Mouse (Mus musculus) retina, postnatal 7 days (tissue): Measurements from ENCODE around the gene Mdc1.

ENCODE experiments used
- DNase-seq: peaks from one replicate; pipeline ENCODE4 v3.0.0-alpha.2; 2012; ENCODE audit warnings: low read depth, low spot score

Mdc1 gene

DNA sequence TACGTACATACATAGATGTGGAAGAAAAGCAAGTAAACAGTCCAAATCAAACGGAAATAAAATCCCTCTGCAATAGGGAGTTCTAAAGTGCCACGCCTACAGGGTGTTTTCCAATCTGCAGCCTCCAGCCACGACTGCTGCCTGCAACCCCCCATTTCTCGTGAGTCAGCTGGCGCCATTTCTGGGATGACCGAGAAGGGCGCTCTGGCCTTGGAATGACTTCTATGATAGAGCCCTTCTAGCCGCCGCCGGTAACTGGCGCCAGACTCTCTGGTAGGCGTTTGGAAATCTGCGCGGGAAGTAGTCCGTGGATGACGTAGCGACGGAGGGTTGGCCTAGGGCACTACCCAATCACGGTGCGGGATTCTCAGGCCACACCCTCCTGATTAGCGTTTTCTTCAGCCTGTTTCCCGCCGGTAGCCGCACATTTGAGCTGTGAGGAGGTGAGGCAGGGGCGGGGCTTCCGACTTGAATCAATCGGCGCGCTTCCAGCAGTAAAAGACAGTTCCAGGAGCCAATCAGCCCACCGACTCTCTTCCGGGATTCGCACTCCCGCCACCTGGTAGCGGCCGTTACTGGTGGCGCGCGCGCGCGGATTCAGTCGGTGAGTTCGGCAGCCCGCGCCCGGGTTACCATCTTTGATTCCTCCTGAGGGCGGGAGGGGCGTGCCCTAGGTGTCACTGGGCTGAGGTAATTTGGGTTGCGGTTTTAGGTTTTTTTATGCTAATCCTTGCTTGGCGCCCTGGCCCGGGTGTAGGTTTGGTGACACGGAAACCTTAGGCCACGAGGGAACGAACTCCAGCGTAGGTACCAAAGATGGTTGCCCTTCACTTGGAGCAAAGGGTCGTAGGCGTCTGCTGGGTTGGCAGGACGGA lies at the start of gene Mdc1:
Gene Mdc1 (plus strand): TSS at position 440 of the 875 bp plus-strand sequence.
- peak; percentile 99 for DNase-seq

DNA sequence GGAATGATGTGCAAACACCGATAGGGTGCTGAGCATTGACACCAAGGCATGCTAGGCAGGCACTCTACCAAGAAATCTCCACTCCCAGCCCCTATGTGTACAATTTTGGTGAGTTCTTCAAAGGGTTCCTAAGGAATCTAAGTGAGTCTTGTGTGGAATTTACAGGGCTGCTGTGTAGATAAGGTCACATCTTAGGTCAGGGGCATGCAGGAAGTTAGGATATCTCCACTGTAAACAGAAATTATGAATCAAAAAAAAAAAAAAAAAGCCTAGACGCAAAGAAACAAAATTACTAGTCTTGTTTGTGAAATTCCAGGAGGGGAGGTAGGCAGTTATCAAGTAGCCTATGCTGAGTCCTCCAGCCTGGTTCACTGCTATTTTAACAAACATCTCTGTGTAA lies 48.5 kb upstream of the Mdc1 start:
- DNase-seq = no peak

DNA sequence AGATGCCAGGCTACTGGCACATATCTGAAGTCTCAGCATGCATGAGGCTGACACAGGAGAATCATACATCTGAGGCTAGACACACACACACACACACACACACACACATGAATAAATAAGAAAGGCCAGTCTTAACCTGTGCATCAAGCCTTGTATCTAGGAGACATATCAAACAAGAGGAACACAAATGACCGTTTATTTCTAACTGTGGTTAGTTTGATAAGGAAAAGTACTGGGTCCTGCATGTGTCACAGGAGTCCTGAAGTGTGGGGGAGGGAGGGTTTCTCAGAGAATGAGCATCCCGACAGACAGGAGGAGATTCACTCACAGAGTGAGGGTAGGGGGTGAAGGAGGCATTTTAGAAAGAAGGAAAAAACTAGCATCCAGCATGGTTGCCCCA lies 46.2 kb upstream of the Mdc1 start:
- no peak for DNase-seq

DNA sequence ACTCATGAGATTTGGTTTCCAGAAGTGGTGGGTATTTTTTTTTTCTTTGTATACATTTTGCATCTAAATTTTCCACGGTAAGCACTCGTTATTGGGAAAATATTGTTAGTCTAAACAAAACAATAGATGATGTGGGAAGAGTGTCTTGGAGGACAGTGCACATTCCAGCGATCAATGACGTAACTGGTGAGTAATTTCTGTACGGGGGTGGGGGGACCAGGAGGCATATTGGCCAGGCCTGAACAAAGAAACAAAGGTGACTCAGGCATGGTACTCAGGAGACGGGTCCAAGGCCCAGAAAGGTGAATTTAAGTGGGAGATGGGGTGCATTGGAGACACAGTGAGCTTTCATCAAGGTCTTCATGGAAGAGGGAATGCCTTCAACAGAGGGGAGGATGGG lies 45.7 kb upstream of the Mdc1 start:
- no peak for DNase-seq

DNA sequence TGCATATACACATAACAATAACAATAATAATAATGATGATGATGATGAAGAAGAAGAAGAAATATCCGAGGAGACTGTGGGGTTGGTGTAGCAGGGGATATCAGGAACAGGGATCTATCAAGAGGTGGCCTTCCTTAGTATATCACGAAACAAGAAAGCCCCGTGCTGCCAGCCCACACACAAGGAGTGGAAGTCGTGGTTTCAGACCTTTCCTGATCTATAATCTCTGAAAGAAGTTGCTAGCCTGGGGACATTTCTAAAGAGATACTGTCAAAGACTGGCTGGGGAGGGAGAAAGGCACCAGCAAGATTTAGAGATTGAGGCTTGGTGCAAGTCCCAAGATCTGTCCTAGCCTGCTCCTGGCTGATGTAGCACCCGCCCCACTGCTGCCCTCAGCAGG lies 44.5 kb upstream of the Mdc1 start:
- no peak for DNase-seq

DNA sequence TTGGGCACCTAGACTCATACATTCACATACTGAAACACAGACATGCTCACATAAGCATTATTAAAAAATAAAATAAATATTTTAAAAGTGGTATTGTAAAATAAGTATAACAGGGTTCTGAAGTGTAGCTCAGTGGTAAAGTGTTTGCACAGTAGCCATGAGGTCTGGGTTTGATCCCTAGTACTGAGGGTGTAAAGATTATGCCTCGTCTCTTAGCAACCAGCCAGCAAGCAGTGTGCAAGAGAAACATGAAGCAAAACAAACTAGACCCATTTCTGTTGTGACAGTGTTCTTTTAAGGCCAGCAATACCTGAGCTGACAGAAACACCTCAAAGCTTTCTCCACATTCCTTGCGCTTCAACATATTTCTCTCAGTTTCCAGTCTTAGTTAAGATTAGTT lies 40.4 kb upstream of the Mdc1 start:
- no peak for DNase-seq

DNA sequence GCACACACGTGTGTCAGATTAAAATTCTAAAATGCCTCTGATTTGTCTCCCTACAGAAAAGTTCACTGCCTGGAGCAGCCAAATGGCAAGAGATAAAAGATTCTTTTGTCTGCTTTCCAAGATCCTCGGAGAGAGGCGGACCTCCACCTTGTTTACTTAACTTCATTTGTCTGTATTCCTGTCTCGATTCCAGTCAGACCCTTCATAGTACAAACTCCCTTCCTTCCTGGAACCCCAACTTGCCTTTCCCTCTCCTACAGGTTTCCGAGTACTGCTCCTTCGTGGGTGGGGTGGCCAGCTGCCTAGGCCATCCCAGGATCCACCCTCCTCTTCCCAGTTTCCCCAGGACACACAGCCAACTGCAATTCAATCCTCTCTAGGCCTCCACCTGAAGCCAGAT lies 38.3 kb upstream of the Mdc1 start:
- no peak for DNase-seq

DNA sequence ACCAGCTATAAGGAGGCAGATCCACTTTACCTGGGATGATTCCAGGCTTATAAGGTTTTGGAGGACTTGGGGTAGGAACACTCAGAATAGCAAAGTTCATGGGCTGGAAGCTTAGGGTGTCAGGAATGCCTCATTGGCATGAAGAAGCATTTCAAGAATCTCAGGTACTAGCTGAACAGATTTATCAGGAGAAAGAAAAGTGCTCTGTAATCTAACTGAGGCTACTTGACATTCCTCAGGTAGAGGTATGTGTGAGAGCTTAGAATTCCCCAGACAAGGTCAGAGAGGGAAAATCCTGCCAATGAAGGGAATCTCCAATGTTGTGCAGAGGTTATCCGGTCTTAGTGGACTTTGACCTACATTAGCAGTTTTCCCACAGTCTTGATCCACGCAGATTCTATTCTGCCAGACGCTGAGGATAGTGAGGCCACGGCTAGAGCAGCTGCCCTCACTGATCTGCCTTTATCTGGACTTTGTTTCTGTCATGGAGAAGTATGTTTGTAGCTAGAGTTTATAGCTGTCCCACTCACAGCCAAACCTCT lies 37.4 kb upstream of the Mdc1 start:
- DNase-seq = no peak

DNA sequence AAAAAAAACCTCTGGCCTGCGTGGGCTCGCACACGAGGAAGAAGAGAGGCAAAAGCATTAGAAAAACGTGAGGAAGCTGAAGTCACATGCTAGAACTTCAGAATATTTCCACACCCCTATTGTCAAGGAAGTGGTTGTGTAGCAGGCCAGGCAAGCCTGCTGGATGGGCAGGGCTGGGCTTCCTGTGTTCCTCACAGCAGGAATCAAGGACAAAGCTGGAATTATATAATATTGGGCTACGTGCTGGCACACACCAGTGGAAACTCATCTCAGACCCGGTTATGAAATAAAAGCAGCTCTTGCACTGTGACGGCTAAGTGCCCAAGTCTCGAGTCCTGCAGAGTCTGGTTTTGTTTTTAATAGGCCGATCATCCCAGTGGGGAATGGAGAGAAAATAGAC lies 33.2 kb upstream of the Mdc1 start:
- no peak for DNase-seq

DNA sequence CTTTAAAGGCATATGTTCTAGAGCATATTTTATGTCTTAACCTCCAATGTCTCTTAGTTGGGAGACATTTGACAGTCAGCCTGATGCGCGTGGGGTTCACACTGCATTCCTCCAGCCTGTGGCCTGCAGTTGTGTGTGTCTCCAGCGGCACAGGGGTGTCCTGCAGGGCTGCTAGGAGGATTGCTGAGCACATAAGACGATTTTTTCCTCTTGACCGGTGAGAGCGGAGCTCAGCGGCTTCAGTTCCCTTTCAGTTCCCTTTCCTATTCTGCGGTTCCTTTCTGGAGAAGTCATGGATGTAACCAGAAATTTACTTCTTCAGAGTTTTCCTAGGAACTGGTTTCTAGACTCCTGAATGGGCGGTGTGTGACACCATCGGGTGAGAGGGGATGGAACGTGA lies 31.9 kb upstream of the Mdc1 start:
- DNase-seq = no peak

DNA sequence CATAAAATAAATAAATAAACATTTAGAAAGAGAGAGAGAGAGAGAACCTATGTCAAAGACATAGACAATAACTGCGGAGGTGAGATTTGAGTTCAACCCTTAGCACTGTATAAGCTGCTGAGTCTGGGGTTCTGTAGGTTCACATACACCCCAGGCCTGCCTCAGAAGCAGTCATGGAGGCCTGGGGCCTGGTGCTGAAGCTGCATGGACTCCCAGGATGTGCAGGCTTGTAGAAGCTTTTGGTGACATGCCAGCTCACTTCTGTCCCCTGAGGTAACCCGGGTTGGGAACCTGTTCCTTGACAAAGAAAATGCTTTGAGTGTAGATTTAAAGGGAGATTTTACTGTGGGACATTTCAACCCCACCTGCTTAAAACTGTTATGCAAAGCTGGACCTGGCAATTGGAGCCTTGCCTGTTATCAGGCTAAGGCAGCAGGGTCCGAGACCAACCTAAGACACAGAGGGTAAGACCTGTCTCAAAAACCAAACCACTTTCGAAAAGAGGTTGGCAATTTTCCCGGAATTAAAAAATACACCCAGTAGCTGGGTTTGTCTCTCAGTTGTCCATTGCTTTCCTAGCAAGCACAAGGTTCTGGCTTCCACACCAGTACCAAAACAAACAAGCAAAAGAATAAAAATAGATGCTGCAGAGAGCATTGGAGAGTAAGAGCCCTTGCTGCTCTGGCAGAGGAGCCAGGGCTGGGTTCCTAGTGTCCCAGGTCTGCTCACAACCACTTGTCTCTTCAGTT lies 30.2 kb upstream of the Mdc1 start:
- no peak for DNase-seq

DNA sequence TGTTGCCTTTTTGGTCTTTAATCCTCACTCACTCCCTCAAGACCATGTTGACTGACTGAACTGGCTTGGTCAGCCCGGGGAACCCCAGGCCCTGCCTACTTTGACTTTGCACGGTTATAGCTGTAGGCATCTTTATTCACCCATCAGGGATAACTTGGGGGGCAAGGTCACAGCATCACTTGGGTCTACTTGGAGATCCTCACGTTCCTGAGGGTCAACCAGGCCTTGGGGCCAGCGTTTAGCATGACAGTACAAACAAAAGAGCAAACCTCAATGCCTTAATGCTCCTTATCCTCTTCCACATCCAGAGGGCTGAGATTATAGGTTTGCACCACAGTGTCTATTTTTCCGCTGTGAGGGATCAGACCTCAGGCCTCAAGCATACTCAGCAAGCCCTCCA lies 29.0 kb upstream of the Mdc1 start:
- no peak for DNase-seq

DNA sequence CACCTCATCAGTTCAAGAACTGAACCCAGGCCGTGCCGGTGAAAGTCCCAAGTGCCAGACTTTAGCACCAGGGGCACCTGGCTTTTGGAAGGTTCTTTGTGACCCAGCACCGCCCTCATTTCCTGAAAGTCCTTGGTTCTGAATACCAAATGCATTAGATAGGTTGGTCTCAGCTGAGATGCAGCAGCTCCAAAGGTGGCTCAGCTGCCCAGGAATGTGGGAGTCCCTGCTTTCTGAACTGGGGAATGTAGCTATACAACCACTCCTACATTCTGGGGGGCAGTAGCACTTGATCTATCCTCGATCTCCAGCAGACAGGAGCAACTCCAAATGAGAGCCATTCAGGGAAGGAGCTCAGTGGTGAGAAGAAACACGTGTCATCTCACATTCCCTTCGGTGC lies 28.6 kb upstream of the Mdc1 start:
- DNase-seq = no peak

DNA sequence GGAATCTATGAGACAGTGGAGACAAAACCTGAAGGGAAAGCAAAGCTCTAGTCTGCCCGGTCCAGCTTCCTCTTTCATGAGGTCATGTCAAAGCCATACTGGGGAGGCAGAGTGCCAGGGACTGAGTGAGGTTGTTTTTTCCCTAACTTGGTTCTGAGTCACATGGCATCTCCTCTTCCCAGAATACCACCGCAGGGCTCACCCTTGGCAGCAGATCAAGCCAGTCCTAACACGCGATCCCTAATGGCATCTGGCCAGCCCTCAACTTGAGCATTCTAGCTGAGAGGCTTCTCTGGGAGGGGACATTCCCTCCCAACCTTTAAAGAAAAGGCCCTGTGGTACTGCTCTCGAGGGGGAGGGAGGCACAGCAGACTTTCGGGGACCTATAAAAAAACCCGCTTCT lies 28.1 kb upstream of the Mdc1 start:
- DNase-seq = no peak

DNA sequence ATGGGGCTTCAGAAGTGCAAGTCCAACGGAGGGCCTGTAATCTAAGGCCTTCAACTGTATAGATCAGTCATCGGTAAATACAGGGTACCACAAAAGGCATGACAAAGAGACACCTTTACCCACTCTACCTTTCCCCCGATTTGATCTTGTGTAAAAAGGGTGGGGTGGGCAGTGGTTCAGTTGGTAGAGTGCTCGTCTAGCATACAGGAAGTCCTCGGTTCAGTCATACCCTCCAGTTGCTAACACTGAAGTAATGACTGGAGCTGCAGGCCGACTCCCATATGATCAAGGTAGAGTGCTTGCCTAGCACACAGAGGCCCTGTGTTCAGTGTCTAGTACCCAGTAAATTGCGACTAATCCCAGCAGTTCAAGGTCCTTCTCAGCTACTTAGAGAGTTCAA lies 27.7 kb upstream of the Mdc1 start:
- no peak for DNase-seq

DNA sequence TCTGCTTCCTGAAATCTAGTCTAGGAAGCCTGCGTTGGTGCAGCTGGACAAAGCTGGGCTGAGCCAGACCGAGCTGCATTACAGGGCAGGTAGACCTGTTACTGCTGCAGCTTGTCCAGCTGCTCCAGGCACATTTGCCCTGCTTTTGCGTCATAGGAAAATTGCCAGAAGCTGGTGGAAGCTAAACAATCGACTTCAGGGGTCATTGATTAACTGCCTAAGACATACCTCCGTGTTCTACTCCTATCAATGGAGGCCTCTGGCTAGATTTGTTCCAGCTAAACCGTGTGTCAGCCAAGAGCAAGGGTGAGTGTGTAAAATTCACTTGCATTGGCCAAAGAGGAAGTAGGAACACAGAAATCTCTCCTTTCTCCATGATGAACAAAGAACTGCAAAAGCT lies 26.6 kb upstream of the Mdc1 start:
- no peak for DNase-seq

DNA sequence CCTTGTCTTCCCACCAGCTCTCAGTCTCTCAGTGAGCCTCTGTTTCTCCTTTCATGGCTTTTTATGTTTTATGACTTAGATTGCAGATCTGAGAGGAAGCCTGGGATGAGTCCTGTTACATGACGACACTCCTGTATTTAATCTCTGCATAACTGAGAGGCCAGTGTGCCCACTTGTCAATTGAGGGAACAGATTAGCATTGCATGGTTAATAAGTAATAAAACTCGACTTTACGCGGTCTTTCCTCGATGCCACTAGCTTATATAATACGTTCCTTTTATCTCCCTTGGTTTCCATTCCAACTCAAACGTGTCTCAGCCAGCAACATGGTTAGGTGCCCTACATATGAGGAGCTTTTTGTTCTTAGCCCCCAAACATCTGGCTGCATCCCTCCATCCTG lies 25.5 kb upstream of the Mdc1 start:
- no peak for DNase-seq

DNA sequence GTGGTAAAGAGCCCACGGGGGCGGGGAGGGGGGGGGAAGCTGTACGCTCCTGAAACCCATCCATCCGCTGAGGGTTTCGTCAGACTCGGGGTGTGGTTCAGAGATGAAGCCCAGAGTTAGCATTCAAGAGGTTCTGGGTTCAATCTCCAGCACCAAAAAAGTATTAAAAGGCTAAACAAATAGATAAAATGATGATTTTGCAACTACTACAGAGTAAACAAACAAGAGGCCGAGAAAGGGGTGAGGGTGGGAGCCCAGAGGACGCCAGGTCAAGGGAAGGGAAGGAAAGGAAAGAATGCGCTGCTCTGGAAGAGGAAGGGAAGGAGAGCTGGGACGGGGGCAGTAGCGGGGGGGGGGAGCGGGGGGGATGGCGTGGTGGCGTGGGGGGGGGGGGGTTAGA lies 24.6 kb upstream of the Mdc1 start:
- DNase-seq = no peak

DNA sequence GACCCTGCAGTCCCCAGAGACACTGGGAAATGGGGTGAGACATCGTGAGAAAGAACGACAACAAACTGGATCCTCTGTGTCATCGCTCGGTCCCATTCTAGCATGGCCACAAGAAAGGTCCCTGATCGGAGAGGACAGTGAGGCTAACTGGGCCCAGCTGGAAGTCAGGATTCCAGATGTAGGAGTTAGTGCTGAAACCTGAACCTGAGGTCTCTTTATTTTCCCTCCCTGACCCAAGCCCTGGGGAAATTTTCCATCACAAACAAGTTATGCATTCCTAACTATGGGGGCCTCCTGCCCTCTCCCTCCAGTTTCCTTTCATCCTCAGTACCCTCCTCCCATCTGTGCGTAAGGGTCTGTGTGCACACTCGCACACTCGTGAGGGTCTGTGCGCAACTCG lies 24.1 kb upstream of the Mdc1 start:
- no peak for DNase-seq

DNA sequence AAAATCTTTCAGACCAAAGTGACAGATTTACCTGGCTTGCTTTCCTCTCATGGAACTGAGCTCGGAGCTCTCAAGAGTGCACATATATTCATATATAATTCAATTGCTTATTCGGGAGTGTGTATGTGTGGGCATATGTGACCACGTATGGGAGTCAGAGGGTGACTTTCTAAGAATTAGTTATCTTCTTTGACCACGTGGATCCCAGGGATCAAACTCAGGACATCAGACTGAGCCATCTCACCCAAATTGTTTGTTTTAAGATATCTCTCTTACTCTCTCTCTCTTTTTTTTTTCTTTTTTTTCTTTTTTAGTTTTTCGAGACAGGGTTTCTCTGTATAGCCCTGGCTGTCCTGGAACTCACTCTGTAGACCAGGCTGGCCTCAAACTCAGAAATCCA lies 21.2 kb upstream of the Mdc1 start:
- no peak for DNase-seq

DNA sequence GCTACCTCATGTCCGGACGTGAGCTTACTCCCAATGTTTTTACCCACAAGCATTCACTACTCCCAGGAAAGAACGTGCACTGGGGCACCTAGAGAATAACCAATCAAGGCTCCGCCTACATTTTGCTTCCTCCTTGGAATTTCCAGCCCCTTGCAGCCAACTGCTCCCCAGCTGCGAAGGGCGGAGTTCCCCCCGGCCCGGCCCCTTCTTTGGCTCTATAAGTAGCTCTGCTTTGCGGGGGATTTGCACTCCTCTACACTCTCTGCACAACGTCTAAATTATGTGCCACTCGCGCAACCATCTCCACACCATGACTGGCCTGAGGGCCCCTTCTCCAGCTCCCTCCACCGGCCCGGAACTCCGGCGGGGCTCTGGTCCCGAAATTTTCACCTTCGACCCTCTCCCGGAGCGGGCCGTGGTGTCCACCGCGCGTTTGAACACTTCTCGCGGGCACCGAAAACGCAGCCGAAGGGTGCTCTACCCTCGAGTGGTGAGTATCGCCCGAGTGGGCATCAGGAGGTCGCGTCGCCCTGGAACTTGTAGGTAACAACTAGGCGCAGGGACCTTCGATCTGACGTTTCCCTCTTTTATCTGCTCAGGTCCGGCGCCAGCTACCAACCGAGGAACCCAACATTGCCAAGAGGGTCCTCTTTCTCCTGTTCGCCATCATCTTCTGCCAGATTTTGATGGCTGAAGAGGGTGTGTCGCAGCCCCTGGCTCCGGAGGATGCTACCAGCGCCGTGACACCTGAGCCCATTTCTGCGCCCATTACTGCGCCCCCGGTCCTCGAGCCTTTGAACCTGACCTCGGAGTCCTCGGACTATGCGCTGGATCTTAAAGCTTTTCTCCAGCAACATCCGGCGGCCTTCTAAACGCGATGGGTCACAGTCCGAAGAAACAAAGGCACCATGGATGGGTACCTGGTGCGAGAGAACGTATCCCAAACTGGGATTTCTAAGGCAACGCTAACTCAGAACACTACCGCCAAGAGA lies 19.6 kb upstream of the Mdc1 start, which contains the start of gene Ier3:
Gene Ier3 (plus strand): TSS at position 246 of the 992 bp plus-strand sequence.
- no peak for DNase-seq

DNA sequence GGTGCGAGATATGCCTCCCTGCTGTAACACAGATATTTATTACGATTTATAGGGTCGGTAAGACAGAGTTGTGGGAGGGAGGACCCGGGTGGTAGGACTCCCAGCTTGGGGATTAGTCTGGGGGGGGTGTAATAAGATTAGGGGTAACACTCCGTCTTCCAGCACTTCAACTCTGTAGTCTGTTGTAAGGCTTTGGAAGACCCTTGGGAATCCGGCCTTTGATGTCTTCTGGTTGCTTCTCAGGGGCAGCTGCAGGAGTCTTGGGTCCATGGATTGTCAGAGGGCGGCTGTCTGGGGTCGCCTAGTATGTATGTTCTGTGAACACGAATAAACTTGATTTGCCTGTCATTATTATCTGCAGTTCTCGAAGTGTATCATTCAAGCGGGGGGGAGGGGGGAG lies 18.8 kb upstream of the Mdc1 start:
- DNase-seq = no peak
